Mouse (Mus musculus) liver, embryonic 11.5 days (tissue): ENCODE measurements around the gene Naip6. TPM values are rescaled to one million over a fixed set of nuclear protein-coding genes. Genes with fewer than 3 reads are reported as not detected.
"Not testable (repeated sequence)": the region's sequence is repeated elsewhere in the genome, so short reads cannot be mapped to it uniquely, and the experiment has no call there.

Experiments used
- ATAC-seq: fragments of 200-750 bp; cut with Nextera tagmentation; replicated peaks from 2 replicates; pipeline ENCODE4 v1.8.0; 2017; ENCODE audit warnings: moderate number of reproducible peaks, mild to moderate bottlenecking, moderate TSS enrichment, moderate library complexity; ENCODE audit not compliant: low FRiP score
- DNase-seq: peaks from one replicate; pipeline ENCODE4 v3.0.0-alpha.2; 2017; ENCODE audit warnings: low spot score
- H3K27ac ChIP-seq: fragments of 300-500 bp; sonication (generic); 2 replicates; pipeline ENCODE4 v1.5.1; 2014; ENCODE audit warnings: mild to moderate bottlenecking, low read depth, low read length, control low read depth
- H3K27me3 ChIP-seq: fragments of 300-500 bp; sonication (generic); replicated peaks from 2 replicates; pipeline ENCODE4 v1.6.1; 2014; ENCODE audit warnings: low read length, mixed read lengths; ENCODE audit not compliant: control insufficient read depth, insufficient read depth
- H3K36me3 ChIP-seq: fragments of 300-500 bp; sonication (generic); 2 replicates; pipeline ENCODE4 v1.6.1; 2014; ENCODE audit warnings: mild to moderate bottlenecking, low read length, moderate library complexity, mixed read lengths; ENCODE audit not compliant: control insufficient read depth, insufficient read depth
- H3K4me1 ChIP-seq: fragments of 300-500 bp; sonication (generic); replicated peaks from 2 replicates; pipeline ENCODE4 v1.6.1; 2014; ENCODE audit warnings: low read length, mixed read lengths; ENCODE audit not compliant: control insufficient read depth, insufficient read depth
- H3K4me2 ChIP-seq: fragments of 300-500 bp; sonication (generic); 2 replicates; pipeline ENCODE4 v1.6.1; 2014; ENCODE audit warnings: mild to moderate bottlenecking, control low read depth, moderate library complexity
- H3K4me3 ChIP-seq: fragments of 300-500 bp; sonication (generic); 2 replicates; pipeline ENCODE4 v1.5.1; 2014; ENCODE audit warnings: low read depth, low read length, control low read depth
- H3K9ac ChIP-seq: fragments of 300-500 bp; sonication (generic); 2 replicates; pipeline ENCODE4 v1.6.1; 2014; ENCODE audit warnings: low read depth, low read length, control low read depth
- H3K9me3 ChIP-seq: fragments of 300-500 bp; sonication (generic); 2 replicates; pipeline ENCODE4 v1.6.1; 2016; ENCODE audit warnings: low read length, inconsistent platforms, mixed read lengths; ENCODE audit not compliant: control insufficient read depth
- whole genome bisulfite sequencing: fragments of 180-500 bp; shearing (Covaris S2); extraction: QIAGEN DNeasy Blood & Tissue Kit; methylation state at CpG from one replicate; pipeline ENCODE4 v1.1.7; 2014; 5-methylcytosine and 5-hydroxymethylcytosine counted together
- polyA plus RNA-seq: library from polyadenylated mRNA; unstranded; fragments of >200 nt; fragmentation: Nextera tagmentation; extraction: Ambion mirVana; gene quantifications from 2 replicates; pipeline ENCODE4 v1.2.1, GENCODE M21; 2014

Naip6 gene
- 0.67 and 0.69 TPM in 2 replicates for polyA plus RNA-seq

DNA sequence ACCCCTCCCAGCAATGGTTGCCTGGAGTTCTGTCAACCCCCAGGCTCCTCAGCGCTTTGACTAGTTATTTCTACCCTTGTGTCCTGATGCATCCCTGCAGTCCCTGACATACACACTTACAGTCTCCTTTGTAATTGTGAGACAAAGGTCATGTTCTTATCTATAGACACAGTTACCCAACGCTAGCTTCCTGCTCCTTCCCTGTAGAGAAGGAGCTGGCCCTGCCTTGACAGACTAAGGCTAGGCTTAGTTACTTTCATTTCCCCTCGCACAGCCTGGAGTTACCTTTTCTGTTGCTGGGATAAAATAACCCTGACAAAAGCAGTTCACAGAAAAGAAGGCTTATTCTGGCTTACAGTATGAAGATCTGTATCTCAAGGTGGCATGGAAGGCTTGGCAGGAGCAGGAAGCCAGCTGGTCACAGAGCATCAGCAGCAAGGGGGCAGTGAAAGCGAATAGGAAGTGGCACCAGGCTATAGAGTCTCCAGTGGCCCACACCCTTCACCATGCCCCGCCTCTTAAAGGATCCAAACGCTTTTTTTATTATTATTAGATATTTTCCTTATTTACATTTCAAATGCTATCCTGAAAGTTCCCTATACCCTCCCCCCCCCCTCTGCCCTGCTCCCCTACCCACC lies at the start of gene Naip6:
Gene Naip6 (minus strand): TSS at position 419 of the 638 bp plus-strand sequence.
- DNase-seq, H3K9ac ChIP-seq, H3K4me1 ChIP-seq, H3K36me3 ChIP-seq, H3K4me3 ChIP-seq, H3K27me3 ChIP-seq, H3K27ac ChIP-seq, H3K4me2 ChIP-seq, H3K9me3 ChIP-seq: not testable (repeated sequence)
- ATAC-seq, result peak; percentile 51; the same call in 1 of the 2 replicates
- 51% methylated on average over 6 of the region's 6 CpGs for WGBS

DNA sequence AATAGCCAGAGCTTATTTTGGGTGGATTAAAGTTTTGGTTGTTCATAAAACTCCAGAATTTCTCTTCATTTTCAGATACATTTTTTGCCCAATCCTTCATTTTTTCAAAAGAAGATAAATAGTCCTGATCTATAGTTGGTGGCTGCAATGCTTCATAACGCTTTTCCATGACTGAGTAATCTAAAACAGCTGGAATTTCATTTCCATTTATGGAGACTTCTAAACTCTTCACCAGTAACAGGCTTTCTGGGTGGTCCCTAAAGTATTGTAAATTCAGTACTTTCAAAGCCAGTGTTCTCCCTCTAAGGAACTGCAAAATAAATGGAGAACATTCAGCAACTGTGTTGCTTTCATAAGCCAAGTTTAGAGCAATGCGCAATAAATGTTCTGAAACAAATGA lies 34.8 kb upstream of the Naip6 start:
- not testable (repeated sequence) for H3K27ac ChIP-seq, H3K27me3 ChIP-seq, H3K9ac ChIP-seq, H3K4me2 ChIP-seq, ATAC-seq, H3K4me3 ChIP-seq, DNase-seq, H3K4me1 ChIP-seq, H3K36me3 ChIP-seq, H3K9me3 ChIP-seq
- WGBS, result 78% methylated on average over 2 of the region's 2 CpGs

DNA sequence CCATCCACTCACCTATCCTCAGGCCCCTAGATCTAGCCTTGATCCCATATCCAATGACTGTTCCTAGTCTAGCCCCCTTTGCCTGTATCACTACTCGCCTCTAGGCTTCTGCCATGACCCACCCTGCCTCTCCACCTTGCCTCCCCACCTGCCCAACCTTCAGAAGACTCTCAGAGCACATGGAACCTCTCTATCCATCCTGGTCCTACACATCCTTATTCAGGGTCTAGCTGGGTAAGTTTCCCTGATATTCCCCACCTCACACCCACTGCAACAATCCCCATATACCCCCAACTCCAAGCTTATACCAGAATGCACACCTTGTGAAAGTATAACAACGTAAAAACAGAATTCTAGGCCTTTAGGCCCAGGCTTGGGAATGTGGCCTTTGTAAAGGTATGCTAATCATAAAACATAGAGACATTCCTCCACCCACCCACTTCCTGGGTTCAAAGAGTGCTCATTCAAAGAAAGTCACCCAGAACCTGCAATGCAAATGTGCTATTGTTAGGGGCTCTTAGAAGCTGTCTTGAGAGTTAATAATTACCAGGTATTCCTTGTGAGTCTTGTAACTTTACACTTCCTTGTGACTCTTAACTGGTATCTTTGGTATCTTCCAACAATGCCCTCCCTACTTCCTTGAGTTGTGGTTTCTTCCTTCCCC lies 32.2 kb upstream of the Naip6 start:
- H3K4me3 ChIP-seq, H3K27me3 ChIP-seq, ATAC-seq, DNase-seq, H3K4me1 ChIP-seq, H3K9me3 ChIP-seq, H3K9ac ChIP-seq, H3K36me3 ChIP-seq, H3K4me2 ChIP-seq, H3K27ac ChIP-seq: not testable (repeated sequence)
- 48% methylated on average over 1 of the region's 2 CpGs for WGBS

DNA sequence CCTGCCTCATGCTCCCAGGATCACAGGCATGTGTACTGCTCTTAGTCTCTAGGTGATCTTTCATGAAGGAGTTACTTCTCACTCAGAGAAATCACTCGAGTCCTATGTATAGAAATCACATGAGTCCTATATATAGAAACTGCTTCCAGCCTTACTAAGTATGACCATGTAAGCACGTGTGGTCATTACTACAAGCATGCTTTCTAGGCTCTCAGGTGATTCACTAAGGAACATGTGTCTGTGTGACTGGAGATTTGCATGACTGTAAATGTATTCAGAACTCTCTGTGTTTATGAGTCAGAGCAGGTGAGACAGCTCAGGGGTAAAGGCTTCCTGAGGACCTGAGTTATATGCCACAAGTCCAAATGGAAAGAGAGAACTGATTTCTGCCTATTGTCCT lies 24.3 kb upstream of the Naip6 start:
- Histone ChIP-seq H3K9ac (no peak overlapping the region), H3K36me3 (no peaks in the 10 kb centered on the region), H3K27me3 (no peaks in the 10 kb centered on the region), H3K27ac (no peak overlapping the region), H3K4me2 (no peak overlapping the region), H3K4me1 (no peaks in the 10 kb centered on the region), H3K9me3 (no peaks in the 10 kb centered on the region), H3K4me3 (no peak overlapping the region)
- DNase-seq, result no peak
- 68% methylated on average over 2 of the region's 2 CpGs for WGBS
- no peak for ATAC-seq

DNA sequence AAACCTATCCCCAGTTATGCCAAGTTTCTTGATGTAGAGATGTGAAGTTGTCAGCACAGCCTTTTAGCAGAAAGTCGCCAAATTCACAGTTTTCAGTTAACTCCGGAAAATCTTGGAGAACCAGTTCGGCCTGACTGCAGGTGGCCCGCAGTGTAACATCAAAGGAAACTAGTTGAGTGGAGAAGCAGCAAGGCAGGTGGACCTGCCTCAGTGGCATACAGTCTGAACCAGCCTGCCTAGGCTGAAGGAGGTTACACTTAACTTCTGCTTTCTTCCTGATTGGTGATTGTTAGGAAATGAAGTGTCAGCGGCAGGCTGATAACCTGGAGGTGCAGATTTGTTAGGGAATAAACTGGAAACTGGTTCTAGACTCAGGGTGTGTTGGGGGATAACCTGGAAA lies 14.3 kb upstream of the Naip6 start:
- not testable (repeated sequence) for H3K9me3 ChIP-seq, H3K4me1 ChIP-seq, H3K27ac ChIP-seq, H3K36me3 ChIP-seq, H3K4me3 ChIP-seq, H3K9ac ChIP-seq, DNase-seq, H3K27me3 ChIP-seq, H3K4me2 ChIP-seq, ATAC-seq
- 20% methylated on average over 5 of the region's 5 CpGs for WGBS

DNA sequence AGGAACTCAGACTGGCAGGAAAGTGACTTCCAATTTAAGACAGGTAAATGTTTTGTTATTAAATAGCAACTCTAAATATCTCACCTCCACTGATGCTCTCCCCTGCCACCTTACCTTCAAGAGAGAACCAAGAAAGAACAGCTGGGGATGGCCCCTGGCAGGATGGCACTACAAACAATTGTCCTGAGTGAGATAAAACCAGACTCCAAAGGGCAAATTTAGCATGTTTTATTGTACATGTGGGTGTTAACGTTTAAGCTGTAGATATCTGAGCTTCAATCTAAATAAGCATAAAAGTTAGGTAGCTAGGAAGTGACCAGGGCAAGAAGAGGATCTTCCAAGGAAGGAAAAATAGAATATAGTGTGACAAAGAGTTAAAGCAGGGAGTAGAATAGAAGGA lies 11.4 kb upstream of the Naip6 start:
- not testable (repeated sequence) for DNase-seq, H3K4me1 ChIP-seq, H3K36me3 ChIP-seq, H3K4me2 ChIP-seq, ATAC-seq, H3K4me3 ChIP-seq, H3K9ac ChIP-seq, H3K27ac ChIP-seq, H3K9me3 ChIP-seq, H3K27me3 ChIP-seq
- WGBS, result 0% methylated on average over 1 of the region's 1 CpGs

DNA sequence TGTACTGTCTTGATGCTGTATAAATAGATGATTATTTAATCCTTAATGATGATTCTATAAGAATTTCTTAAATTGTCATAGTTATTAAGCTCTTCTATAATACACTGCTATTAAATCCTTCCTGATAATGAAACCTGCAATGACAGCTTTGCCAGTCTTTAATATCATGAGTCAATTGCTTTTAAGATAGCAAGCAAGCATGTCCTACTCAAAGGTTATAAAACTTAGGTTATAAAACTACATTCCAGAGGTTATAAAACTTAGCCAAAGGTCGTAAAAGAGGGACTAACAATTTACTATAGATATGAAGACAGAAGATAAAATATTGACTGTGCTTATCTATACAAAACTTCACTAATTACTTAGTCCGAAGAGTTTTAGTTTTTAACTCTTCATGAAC lies 10.6 kb upstream of the Naip6 start:
- WGBS, result 59% methylated on average over 2 of the region's 2 CpGs
- H3K9me3 ChIP-seq, result not testable (repeated sequence)

DNA sequence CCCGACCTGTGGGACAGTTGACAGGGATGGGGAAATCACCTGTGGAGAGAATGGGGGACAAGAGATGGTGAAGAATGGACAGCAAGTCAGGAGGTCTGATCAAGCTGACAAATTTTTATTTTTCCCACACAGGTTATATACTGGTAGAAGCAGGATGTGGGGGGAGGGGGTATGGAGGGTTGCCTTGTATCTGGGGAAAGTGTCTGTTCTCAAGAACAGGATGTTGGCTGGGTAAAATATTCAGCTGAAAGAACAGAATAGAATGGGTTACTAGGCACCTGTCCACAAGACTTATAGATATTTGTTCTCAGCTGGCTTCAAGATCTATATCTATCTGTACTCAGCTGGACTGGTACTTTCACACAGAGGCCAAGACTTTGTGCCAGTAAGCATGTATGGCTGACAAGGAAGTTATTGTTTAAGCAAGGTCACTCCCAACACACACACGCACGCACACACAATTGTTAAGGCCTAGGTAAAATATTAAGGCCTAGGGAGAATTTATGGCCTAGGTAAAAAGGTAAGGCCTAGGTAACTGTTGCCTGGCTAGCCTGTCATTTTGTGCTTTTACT lies 4.9 kb upstream of the Naip6 start:
- not testable (repeated sequence) for H3K9ac ChIP-seq, H3K36me3 ChIP-seq, H3K9me3 ChIP-seq, H3K4me1 ChIP-seq, ATAC-seq, H3K4me2 ChIP-seq, H3K27me3 ChIP-seq, H3K4me3 ChIP-seq, DNase-seq, H3K27ac ChIP-seq
- 88% methylated on average over 3 of the region's 3 CpGs for WGBS

More for the DNA sequence above, 10.6 kb upstream of the Naip6 start:
- not testable (repeated sequence) for H3K36me3 ChIP-seq, H3K27ac ChIP-seq, H3K27me3 ChIP-seq, H3K4me3 ChIP-seq, H3K4me2 ChIP-seq, H3K4me1 ChIP-seq, H3K9ac ChIP-seq, ATAC-seq, DNase-seq

DNA sequence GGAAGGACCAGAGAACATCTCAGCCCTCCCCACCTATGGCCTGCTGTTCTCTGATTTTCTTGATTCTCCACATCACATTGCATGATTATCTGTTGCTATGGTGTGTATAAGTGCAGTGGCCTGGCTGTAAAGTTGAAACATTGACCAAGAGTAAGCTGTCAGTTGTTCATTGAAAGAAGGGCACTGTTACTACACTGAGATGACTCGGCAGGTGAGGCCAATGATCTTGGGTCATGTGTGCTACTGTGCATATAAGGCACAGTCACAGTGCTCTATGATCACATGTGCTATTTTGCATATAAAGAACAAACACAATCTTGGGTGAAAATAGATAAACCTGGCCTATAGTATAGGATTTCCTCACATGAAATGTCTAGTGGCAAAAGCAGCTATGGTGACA lies 32.9 kb downstream of the Naip6 start:
- Histone ChIP-seq H3K27me3 (no peaks in the 10 kb centered on the region), H3K4me3 (no peak overlapping the region), H3K4me1 (no peaks in the 10 kb centered on the region), H3K9me3 (no peaks in the 10 kb centered on the region), H3K9ac (no peak overlapping the region), H3K36me3 (no peaks in the 10 kb centered on the region), H3K27ac (no peak overlapping the region), H3K4me2 (no peak overlapping the region)
- DNase-seq (no peak), ATAC-seq (no peak)
- WGBS, result 77% methylated on average over 1 of the region's 1 CpGs
